Mouse (Mus musculus) G1E-ER4 (cell line): ENCODE measurements around the gene Ppm1n. TPM values are rescaled to one million over a fixed set of nuclear protein-coding genes. Genes with fewer than 3 reads are reported as not detected.
A peak's percentile ranks its signal among the peaks of the same experiment; 100 is the strongest.

Experiments used
- GATA1 ChIP-seq: IDR thresholded peaks from one replicate; pipeline ENCODE4 v1.8.0; 2012; ENCODE audit warnings: low read length, inconsistent platforms
- polyA plus RNA-seq: library from polyadenylated mRNA; stranded (reverse); fragments of >175 nt; gene quantifications from 2 replicates; pipeline ENCODE4 v1.2.3, GENCODE M21; 2012

Ppm1n gene
- polyA plus RNA-seq, 1 experiment: not detected

- TF ChIP-seq GATA1: peak; percentile 40
Observed at GRCm38 (mm10) chr7:19246855-19247254, 33.0 kb downstream of the Ppm1n start.

GRCm38 (mm10) chr7:19245083-19245482 is 34.8 kb downstream of the Ppm1n start:
- no peak for TF ChIP-seq GATA1

- TF ChIP-seq GATA1: no peak
Observed at GRCm38 (mm10) chr7:19243858-19244257, 36.0 kb downstream of the Ppm1n start.

GRCm38 (mm10) chr7:19242005-19242404 is 37.9 kb downstream of the Ppm1n start:
- TF ChIP-seq GATA1: no peak

GRCm38 (mm10) chr7:19240905-19241463 is 38.9 kb downstream of the Ppm1n start:
- TF ChIP-seq GATA1: no peak

- no peak for TF ChIP-seq GATA1
Observed at GRCm38 (mm10) chr7:19239986-19240385, 39.9 kb downstream of the Ppm1n start.

GRCm38 (mm10) chr7:19239423-19239822 is 40.4 kb downstream of the Ppm1n start:
- TF ChIP-seq GATA1: no peak

- TF ChIP-seq GATA1: no peak
Observed at GRCm38 (mm10) chr7:19238344-19238743, 41.5 kb downstream of the Ppm1n start.

GRCm38 (mm10) chr7:19236411-19236810 is 43.5 kb downstream of the Ppm1n start:
- TF ChIP-seq GATA1: no peak

GRCm38 (mm10) chr7:19235092-19235671 is 44.7 kb downstream of the Ppm1n start:
- no peak for TF ChIP-seq GATA1

- no peak for TF ChIP-seq GATA1
Observed at GRCm38 (mm10) chr7:19234652-19235051, 45.2 kb downstream of the Ppm1n start.

- no peak for TF ChIP-seq GATA1
Observed at GRCm38 (mm10) chr7:19231849-19232248, 48.0 kb downstream of the Ppm1n start.

GRCm38 (mm10) chr7:19230899-19231298 is 49.0 kb downstream of the Ppm1n start:
- TF ChIP-seq GATA1: no peak

GRCm38 (mm10) chr7:19230041-19230580 is 49.8 kb downstream of the Ppm1n start:
- TF ChIP-seq GATA1: no peak

- no peak for TF ChIP-seq GATA1
Observed at GRCm38 (mm10) chr7:19229404-19229803, 50.5 kb downstream of the Ppm1n start.

- no peak for TF ChIP-seq GATA1
Observed at GRCm38 (mm10) chr7:19228793-19229148, 51.1 kb downstream of the Ppm1n start.

- TF ChIP-seq GATA1: no peak
Observed at GRCm38 (mm10) chr7:19227883-19228792, 51.7 kb downstream of the Ppm1n start, which contains the start of gene Opa3. Gene Opa3, plus strand, starts transcription at chr7:19228334.
